Mouse (Mus musculus): ENCODE measurements at regions not wholly inside any gene's neighbourhood (a gene's known extent, or its start where the extent isn't known, plus 50 kb on each side); places are given as distances from the start of the nearest gene placed in this dataset.

- H3K27ac ChIP-seq = no peak overlapping the region
- no peak overlapping the region for H3K4me2 ChIP-seq (ENCODE audit: low read depth)
- no peak overlapping the region for H3K9ac ChIP-seq (replicated peaks)
- 70% methylated on average over 1 of the region's 1 CpGs for WGBS (ENCODE audit: insufficient replicate concordance)
- no peaks in the 10 kb centered on the region for H3K36me3 ChIP-seq (replicated peaks; ENCODE audit: control insufficient read depth, insufficient read depth, low read depth)
- no peak overlapping the region for H3K4me3 ChIP-seq (ENCODE audit: insufficient read depth in 1 of 2, low read depth in 2 of 2, low read length in 2 of 2)
- H3K27me3 ChIP-seq (ENCODE audit: control insufficient read depth, insufficient read depth, low read length) = no peaks in the 10 kb centered on the region
- no peaks in the 10 kb centered on the region for H3K4me1 ChIP-seq (replicated peaks; ENCODE audit: control insufficient read depth in 2 of 2, insufficient read depth in 2 of 2, low read length in 1 of 2)
- no peaks in the 10 kb centered on the region for H3K9me3 ChIP-seq (ENCODE audit: control insufficient read depth, low read length)
- DNase-seq (ENCODE audit: low read depth in 3 of 3, low spot score in 3 of 3) = no peak
- TF ChIP-seq EP300 (IDR thresholded peaks at IDR 0.05; ENCODE audit: low read depth) = no peak
- no peak for ATAC-seq (ENCODE audit: insufficient read depth)
These were observed 190.4 kb downstream of the Unc5cl start for GRCm38 (mm10) chr17:48645056-48645455.

DNA sequence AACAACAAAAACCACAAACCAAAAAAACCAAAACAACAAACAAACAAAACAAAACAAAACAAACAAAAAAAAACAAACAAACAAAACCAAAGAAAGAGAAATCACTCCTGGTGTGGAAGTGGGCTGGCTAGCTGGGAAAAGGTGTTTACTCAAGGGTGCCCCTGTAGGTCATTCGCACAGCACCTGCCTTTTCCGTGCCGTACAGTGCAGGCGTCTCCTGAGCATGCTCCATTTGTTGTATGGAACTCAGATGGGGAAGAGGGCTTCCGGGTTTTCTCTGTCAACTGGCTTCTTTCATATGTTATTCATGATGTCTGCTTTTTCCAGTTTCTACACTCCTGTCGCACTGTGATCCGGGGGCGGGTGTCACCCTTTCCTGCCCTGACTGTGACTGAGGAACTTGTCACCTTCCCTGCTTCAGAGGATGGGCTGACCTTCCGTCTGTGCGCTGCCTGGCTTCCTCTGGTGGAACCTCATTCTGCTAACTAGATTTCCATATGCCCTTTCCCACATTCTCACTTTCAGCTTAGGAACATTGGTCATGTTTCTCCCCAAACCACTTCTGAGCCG, 192.0 kb downstream of the Unc5cl start:
- DNase-seq (ENCODE audit: low read depth in 3 of 3, low spot score in 3 of 3) (no peak), ATAC-seq (ENCODE audit: insufficient read depth) (no peak)
- Histone ChIP-seq H3K27ac (no peak overlapping the region), H3K4me2 (ENCODE audit: low read depth) (no peak overlapping the region; the same call in 1 of the 2 replicates), H3K36me3 (replicated peaks; ENCODE audit: control insufficient read depth, insufficient read depth, low read depth) (no peaks in the 10 kb centered on the region), H3K4me3 (ENCODE audit: insufficient read depth in 1 of 2, low read depth in 2 of 2, low read length in 2 of 2) (no peak overlapping the region), H3K4me1 (replicated peaks; ENCODE audit: control insufficient read depth in 2 of 2, insufficient read depth in 2 of 2, low read length in 1 of 2) (no peaks in the 10 kb centered on the region), H3K27me3 (ENCODE audit: control insufficient read depth, insufficient read depth, low read length) (no peaks in the 10 kb centered on the region), H3K9ac (replicated peaks) (no peak overlapping the region), H3K9me3 (ENCODE audit: control insufficient read depth, low read length) (no peaks in the 10 kb centered on the region)
- 43% methylated on average over 11 of the region's 11 CpGs for WGBS (ENCODE audit: insufficient replicate concordance)
- no peak for TF ChIP-seq CTCF (IDR thresholded peaks at IDR 0.05; ENCODE audit: low read depth)
- no peak for TF ChIP-seq EP300 (IDR thresholded peaks at IDR 0.05; ENCODE audit: low read depth)

DNA sequence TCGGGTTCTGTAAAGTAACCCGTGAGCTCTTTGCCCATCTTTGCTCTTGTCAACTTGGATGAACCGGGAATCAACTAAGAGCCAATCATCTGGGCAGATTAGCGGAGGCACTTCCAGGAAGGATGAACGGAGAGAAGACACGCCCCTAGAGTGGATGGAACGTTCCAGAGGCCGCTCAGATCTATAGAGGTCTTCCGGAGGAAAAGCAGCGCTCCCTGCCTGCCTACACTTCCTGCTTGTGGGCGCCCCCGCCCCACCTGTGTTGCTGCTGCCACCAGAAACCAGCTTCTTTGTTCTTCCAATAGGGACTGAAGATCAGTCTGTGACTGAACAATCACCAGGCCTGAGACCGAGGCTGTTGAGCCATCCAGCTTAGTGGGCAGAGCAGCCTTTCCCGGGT, 192.7 kb downstream of the Unc5cl start:
- H3K4me2 ChIP-seq (ENCODE audit: low read depth) = no peak overlapping the region; the same call in 1 of the 2 replicates
- no peaks in the 10 kb centered on the region for H3K4me1 ChIP-seq (replicated peaks; ENCODE audit: control insufficient read depth in 2 of 2, insufficient read depth in 2 of 2, low read length in 1 of 2)
- H3K9me3 ChIP-seq (ENCODE audit: control insufficient read depth, low read length) = no peaks in the 10 kb centered on the region
- H3K27ac ChIP-seq = no peak overlapping the region
- H3K4me3 ChIP-seq (ENCODE audit: insufficient read depth in 1 of 2, low read depth in 2 of 2, low read length in 2 of 2) = no peak overlapping the region
- H3K27me3 ChIP-seq (ENCODE audit: control insufficient read depth, insufficient read depth, low read length) = no peaks in the 10 kb centered on the region
- H3K9ac ChIP-seq (replicated peaks) = no peak overlapping the region
- H3K36me3 ChIP-seq (replicated peaks; ENCODE audit: control insufficient read depth, insufficient read depth, low read depth) = no peaks in the 10 kb centered on the region
- no peak for TF ChIP-seq CTCF (IDR thresholded peaks at IDR 0.05; ENCODE audit: low read depth)
- TF ChIP-seq EP300 (IDR thresholded peaks at IDR 0.05; ENCODE audit: low read depth) = no peak
- whole genome bisulfite sequencing (ENCODE audit: insufficient replicate concordance) = 34% methylated on average over 14 of the region's 14 CpGs
- no peak for ATAC-seq (ENCODE audit: insufficient read depth)
- DNase-seq (ENCODE audit: low read depth in 3 of 3, low spot score in 3 of 3) = no peak

- WGBS (ENCODE audit: insufficient replicate concordance) = 75% methylated on average over 13 of the region's 13 CpGs
- Histone ChIP-seq H3K4me2 (ENCODE audit: low read depth) (no peak overlapping the region), H3K9ac (replicated peaks) (no peak overlapping the region), H3K4me3 (ENCODE audit: insufficient read depth in 1 of 2, low read depth in 2 of 2, low read length in 2 of 2) (no peak overlapping the region), H3K4me1 (replicated peaks; ENCODE audit: control insufficient read depth in 2 of 2, insufficient read depth in 2 of 2, low read length in 1 of 2) (no peaks in the 10 kb centered on the region), H3K36me3 (replicated peaks; ENCODE audit: control insufficient read depth, insufficient read depth, low read depth) (no peaks in the 10 kb centered on the region), H3K27me3 (ENCODE audit: control insufficient read depth, insufficient read depth, low read length) (no peaks in the 10 kb centered on the region), H3K27ac (no peak overlapping the region), H3K9me3 (ENCODE audit: control insufficient read depth, low read length) (no peaks in the 10 kb centered on the region)
- ATAC-seq (ENCODE audit: insufficient read depth) (no peak), DNase-seq (ENCODE audit: low read depth in 3 of 3, low spot score in 3 of 3) (no peak)
- TF ChIP-seq EP300 (IDR thresholded peaks at IDR 0.05; ENCODE audit: low read depth) = no peak
- TF ChIP-seq CTCF (IDR thresholded peaks at IDR 0.05; ENCODE audit: low read depth) = no peak
These were observed 195.9 kb downstream of the Unc5cl start for GRCm38 (mm10) chr17:48650556-48650955.

GRCm38 (mm10) chr17:48672749-48673148, 218.0 kb downstream of the Unc5cl start:
- no peaks in the 10 kb centered on the region for H3K9me3 ChIP-seq (ENCODE audit: control insufficient read depth, low read length)
- H3K4me3 ChIP-seq (ENCODE audit: insufficient read depth in 1 of 2, low read depth in 2 of 2, low read length in 2 of 2) = no peak overlapping the region
- TF ChIP-seq CTCF (IDR thresholded peaks at IDR 0.05; ENCODE audit: low read depth) (no peak), EP300 (IDR thresholded peaks at IDR 0.05; ENCODE audit: low read depth) (no peak)
- H3K4me2 ChIP-seq (ENCODE audit: low read depth) = no peak overlapping the region
- H3K9ac ChIP-seq (replicated peaks) = no peak overlapping the region
- no peaks in the 10 kb centered on the region for H3K4me1 ChIP-seq (replicated peaks; ENCODE audit: control insufficient read depth in 2 of 2, insufficient read depth in 2 of 2, low read length in 1 of 2)
- no peaks in the 10 kb centered on the region for H3K27me3 ChIP-seq (ENCODE audit: control insufficient read depth, insufficient read depth, low read length)
- DNase-seq (ENCODE audit: low read depth in 3 of 3, low spot score in 3 of 3) (no peak), ATAC-seq (ENCODE audit: insufficient read depth) (no peak)
- WGBS (ENCODE audit: insufficient replicate concordance) = 48% methylated on average over 3 of the region's 3 CpGs
- no peak overlapping the region for H3K27ac ChIP-seq
- H3K36me3 ChIP-seq (replicated peaks; ENCODE audit: control insufficient read depth, insufficient read depth, low read depth) = no peaks in the 10 kb centered on the region

Measured in liver, embryonic 14.5 days (tissue).